Mouse (Mus musculus): ENCODE measurements around the gene Atxn1. TPM values are rescaled to one million over a fixed set of nuclear protein-coding genes. Genes with fewer than 3 reads are reported as not detected.

Atxn1 gene
- polyA plus RNA-seq, 1 experiment = 34.1 TPM

DNA sequence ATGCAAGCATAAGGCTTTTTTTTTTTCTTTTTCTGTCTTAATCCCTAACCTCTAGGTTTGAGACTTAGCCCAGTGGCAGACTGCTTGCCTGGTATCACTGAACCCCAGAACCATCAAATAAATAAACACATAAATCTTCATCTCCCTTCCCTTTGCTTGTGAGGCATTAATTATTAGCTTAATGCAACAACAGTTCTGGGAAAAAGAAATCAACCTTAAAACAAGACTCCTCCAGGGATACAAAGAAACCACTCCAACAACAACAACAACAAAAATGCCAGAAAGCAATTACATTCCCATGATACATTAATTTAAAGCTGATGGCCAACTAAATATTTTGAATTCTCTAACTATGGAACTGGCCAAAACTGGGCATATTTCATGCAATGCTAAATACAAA, 28.0 kb downstream of the Atxn1 start:
- H3K4me1 ChIP-seq (ENCODE audit: control insufficient read depth, insufficient read depth, low read length) = peaks cover 8% of the 10 kb centered on the region; the same call in 1 of the 2 replicates
- no peak overlapping the region for H3K4me3 ChIP-seq (ENCODE audit: insufficient read depth, low read length)

GRCm38 (mm10) chr13:45935798-45936197, 29.0 kb downstream of the Atxn1 start:
- H3K4me3 ChIP-seq (ENCODE audit: insufficient read depth, low read length) = no peak overlapping the region
- H3K27ac ChIP-seq (ENCODE audit: insufficient read depth, low read length) = no peak overlapping the region
- TF ChIP-seq CTCF (IDR thresholded peaks at IDR 0.05; ENCODE audit: extremely low read depth, insufficient read depth, low read length) (no peak), POLR2A (IDR thresholded peaks at IDR 0.05; ENCODE audit: extremely low read depth, insufficient read depth, low read length) (no peak)
- peaks cover 8% of the 10 kb centered on the region; the same call in 1 of the 2 replicates for H3K4me1 ChIP-seq (ENCODE audit: control insufficient read depth, insufficient read depth, low read length)

More for the DNA sequence above, 28.0 kb downstream of the Atxn1 start:
- TF ChIP-seq CTCF (IDR thresholded peaks at IDR 0.05; ENCODE audit: extremely low read depth, insufficient read depth, low read length) (no peak), POLR2A (IDR thresholded peaks at IDR 0.05; ENCODE audit: extremely low read depth, insufficient read depth, low read length) (no peak)
- no peak overlapping the region for H3K27ac ChIP-seq (ENCODE audit: insufficient read depth, low read length)

- TF ChIP-seq CTCF (IDR thresholded peaks at IDR 0.05; ENCODE audit: extremely low read depth, insufficient read depth, low read length) (no peak), POLR2A (IDR thresholded peaks at IDR 0.05; ENCODE audit: extremely low read depth, insufficient read depth, low read length) (no peak)
- peaks cover 7% of the 10 kb centered on the region for H3K4me1 ChIP-seq (ENCODE audit: control insufficient read depth, insufficient read depth, low read length)
- no peak overlapping the region for H3K4me3 ChIP-seq (ENCODE audit: insufficient read depth, low read length)
- H3K27ac ChIP-seq (ENCODE audit: insufficient read depth, low read length) = no peak overlapping the region
Measured at GRCm38 (mm10) chr13:45934841-45935240, 30.0 kb downstream of the Atxn1 start.

GRCm38 (mm10) chr13:45934085-45934484, 30.7 kb downstream of the Atxn1 start:
- H3K27ac ChIP-seq (ENCODE audit: insufficient read depth, low read length) = no peak overlapping the region
- H3K4me3 ChIP-seq (ENCODE audit: insufficient read depth, low read length) = no peak overlapping the region
- TF ChIP-seq POLR2A (IDR thresholded peaks at IDR 0.05; ENCODE audit: extremely low read depth, insufficient read depth, low read length) = no peak
- TF ChIP-seq CTCF (IDR thresholded peaks at IDR 0.05; ENCODE audit: extremely low read depth, insufficient read depth, low read length) = no peak
- peaks cover 10% of the 10 kb centered on the region for H3K4me1 ChIP-seq (ENCODE audit: control insufficient read depth, insufficient read depth, low read length)

DNA sequence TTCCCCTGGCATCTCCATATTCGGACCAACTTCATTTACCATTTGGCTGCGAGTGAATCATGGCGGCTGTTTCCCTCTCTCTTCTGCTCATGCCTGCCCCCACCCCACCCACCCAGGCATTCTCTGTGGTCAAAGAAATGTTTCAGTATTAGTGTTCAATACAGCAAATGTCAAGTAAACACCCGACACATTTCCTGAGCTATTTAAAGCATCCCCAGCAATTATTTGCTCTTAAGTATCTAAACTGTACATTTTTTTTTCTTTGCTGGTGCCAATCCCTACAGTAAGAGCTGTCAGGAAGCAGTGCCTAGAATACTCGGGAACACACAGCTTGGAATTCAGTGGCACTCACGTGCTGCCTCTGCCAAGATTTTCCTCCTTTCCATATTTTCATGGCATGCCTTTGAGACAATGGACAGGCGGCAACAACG, 32.3 kb downstream of the Atxn1 start:
- peaks cover 10% of the 10 kb centered on the region for H3K4me1 ChIP-seq (ENCODE audit: control insufficient read depth, insufficient read depth, low read length)
- TF ChIP-seq CTCF (IDR thresholded peaks at IDR 0.05; ENCODE audit: extremely low read depth, insufficient read depth, low read length) = no peak
- no peak for TF ChIP-seq POLR2A (IDR thresholded peaks at IDR 0.05; ENCODE audit: extremely low read depth, insufficient read depth, low read length)
- no peak overlapping the region for H3K4me3 ChIP-seq (ENCODE audit: insufficient read depth, low read length)
- H3K27ac ChIP-seq (ENCODE audit: insufficient read depth, low read length) = no peak overlapping the region

GRCm38 (mm10) chr13:45931891-45932290, 32.9 kb downstream of the Atxn1 start:
- H3K4me3 ChIP-seq (ENCODE audit: insufficient read depth, low read length) = no peak overlapping the region
- no peak overlapping the region for H3K27ac ChIP-seq (ENCODE audit: insufficient read depth, low read length)
- TF ChIP-seq CTCF (IDR thresholded peaks at IDR 0.05; ENCODE audit: extremely low read depth, insufficient read depth, low read length) (peak; percentile 25; the same call in 1 of the 2 replicates), POLR2A (IDR thresholded peaks at IDR 0.05; ENCODE audit: extremely low read depth, insufficient read depth, low read length) (no peak)
- peaks cover 10% of the 10 kb centered on the region for H3K4me1 ChIP-seq (ENCODE audit: control insufficient read depth, insufficient read depth, low read length)

DNA sequence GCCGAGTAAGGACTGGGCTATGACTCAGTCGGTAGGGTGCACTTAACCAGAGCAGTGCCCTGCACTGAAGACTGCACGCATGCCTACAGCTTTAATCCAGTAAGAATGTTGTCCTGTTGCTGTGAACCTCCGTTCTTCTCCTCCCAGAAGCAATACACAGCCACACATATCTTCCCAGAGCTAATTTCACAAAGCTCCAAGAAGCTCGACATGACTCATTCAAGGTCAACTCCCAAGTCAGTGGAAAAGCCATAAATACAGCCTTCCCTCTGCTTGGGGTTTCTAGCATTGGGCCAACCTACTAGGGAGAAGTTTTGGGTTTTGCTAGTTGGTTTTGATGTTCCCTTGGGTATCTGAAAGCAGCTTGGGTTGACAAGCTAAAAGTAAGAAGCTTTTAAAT, 33.6 kb downstream of the Atxn1 start:
- H3K4me1 ChIP-seq (ENCODE audit: control insufficient read depth, insufficient read depth, low read length) = peaks cover 10% of the 10 kb centered on the region
- no peak for TF ChIP-seq CTCF (IDR thresholded peaks at IDR 0.05; ENCODE audit: extremely low read depth, insufficient read depth, low read length)
- TF ChIP-seq POLR2A (IDR thresholded peaks at IDR 0.05; ENCODE audit: extremely low read depth, insufficient read depth, low read length) = no peak
- H3K27ac ChIP-seq (ENCODE audit: insufficient read depth, low read length) = no peak overlapping the region
- no peak overlapping the region for H3K4me3 ChIP-seq (ENCODE audit: insufficient read depth, low read length)

- Histone ChIP-seq H3K27ac (ENCODE audit: insufficient read depth, low read length) (no peak overlapping the region), H3K4me3 (ENCODE audit: insufficient read depth, low read length) (no peak overlapping the region), H3K4me1 (ENCODE audit: control insufficient read depth, insufficient read depth, low read length) (peaks cover 10% of the 10 kb centered on the region)
- TF ChIP-seq POLR2A (IDR thresholded peaks at IDR 0.05; ENCODE audit: extremely low read depth, insufficient read depth, low read length) (no peak), CTCF (IDR thresholded peaks at IDR 0.05; ENCODE audit: extremely low read depth, insufficient read depth, low read length) (no peak)
Measured at GRCm38 (mm10) chr13:45929744-45930143, 35.1 kb downstream of the Atxn1 start.

DNA sequence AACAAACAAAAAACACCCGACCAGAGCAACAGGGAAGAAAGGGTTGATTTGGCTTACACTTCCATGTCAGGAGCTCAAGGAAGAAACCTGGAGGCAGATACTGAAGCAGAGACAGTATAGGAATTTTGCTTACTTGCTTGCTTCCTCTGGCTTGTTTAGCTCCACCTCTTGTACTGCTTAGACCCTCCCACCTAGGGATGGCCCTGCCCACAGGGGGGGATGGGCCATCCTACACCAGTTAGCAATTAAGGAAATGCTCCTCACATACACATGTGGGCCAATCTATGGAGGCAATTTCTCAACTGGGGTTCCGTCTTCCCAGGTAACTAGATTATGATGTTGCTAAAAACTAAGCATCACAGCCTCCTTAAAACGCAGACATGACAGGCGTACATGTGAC, 39.5 kb downstream of the Atxn1 start:
- Histone ChIP-seq H3K4me1 (ENCODE audit: control insufficient read depth, insufficient read depth, low read length) (peaks cover 9% of the 10 kb centered on the region), H3K4me3 (ENCODE audit: insufficient read depth, low read length) (no peak overlapping the region), H3K27ac (ENCODE audit: insufficient read depth, low read length) (no peak overlapping the region)
- no peak for TF ChIP-seq POLR2A (IDR thresholded peaks at IDR 0.05; ENCODE audit: extremely low read depth, insufficient read depth, low read length)
- no peak for TF ChIP-seq CTCF (IDR thresholded peaks at IDR 0.05; ENCODE audit: extremely low read depth, insufficient read depth, low read length)

GRCm38 (mm10) chr13:45924555-45924954, 40.3 kb downstream of the Atxn1 start:
- Histone ChIP-seq H3K4me3 (ENCODE audit: insufficient read depth, low read length) (no peak overlapping the region), H3K27ac (ENCODE audit: insufficient read depth, low read length) (no peak overlapping the region), H3K4me1 (ENCODE audit: control insufficient read depth, insufficient read depth, low read length) (peaks cover 6% of the 10 kb centered on the region)
- TF ChIP-seq POLR2A (IDR thresholded peaks at IDR 0.05; ENCODE audit: extremely low read depth, insufficient read depth, low read length) (no peak), CTCF (IDR thresholded peaks at IDR 0.05; ENCODE audit: extremely low read depth, insufficient read depth, low read length) (no peak)

Data from cortical plate, adult 2 months (tissue).